Mouse (Mus musculus): ENCODE measurements at regions not wholly inside any gene's neighbourhood (a gene's known extent, or its start where the extent isn't known, plus 50 kb on each side); places are given as distances from the start of the nearest gene placed in this dataset.

- ATAC-seq (replicated peaks in 1 of 2; ENCODE audit: insufficient read depth in 1 of 2, low FRiP score in 2 of 2, low TSS enrichment in 1 of 2, low read depth in 1 of 2, poor library complexity in 2 of 2, severe bottlenecking in 2 of 2): no peak
Observed at GRCm38 (mm10) chr9:81726542-81726941, 92.9 kb upstream of the Htr1b start.

GRCm38 (mm10) chr9:81720103-81720502 is 86.5 kb upstream of the Htr1b start:
- no peak for ATAC-seq (replicated peaks in 1 of 2; ENCODE audit: insufficient read depth in 1 of 2, low FRiP score in 2 of 2, low TSS enrichment in 1 of 2, low read depth in 1 of 2, poor library complexity in 2 of 2, severe bottlenecking in 2 of 2)

- ATAC-seq (replicated peaks in 1 of 2; ENCODE audit: insufficient read depth in 1 of 2, low FRiP score in 2 of 2, low TSS enrichment in 1 of 2, low read depth in 1 of 2, poor library complexity in 2 of 2, severe bottlenecking in 2 of 2): peak; percentile 53 to 74
Observed at GRCm38 (mm10) chr9:81716980-81717868, 83.6 kb upstream of the Htr1b start.

GRCm38 (mm10) chr9:81691351-81691750 is 57.7 kb upstream of the Htr1b start:
- ATAC-seq (replicated peaks in 1 of 2; ENCODE audit: insufficient read depth in 1 of 2, low FRiP score in 2 of 2, low TSS enrichment in 1 of 2, low read depth in 1 of 2, poor library complexity in 2 of 2, severe bottlenecking in 2 of 2): peak; percentile 58 to 64; a peak in 3 of 4 replicates

GRCm38 (mm10) chr9:81689744-81690143 is 56.1 kb upstream of the Htr1b start:
- peak; percentile 32 to 51; a peak in 1 of 4 replicates for ATAC-seq (replicated peaks in 1 of 2; ENCODE audit: insufficient read depth in 1 of 2, low FRiP score in 2 of 2, low TSS enrichment in 1 of 2, low read depth in 1 of 2, poor library complexity in 2 of 2, severe bottlenecking in 2 of 2)

Measured in hematopoietic stem cell, adult 5-6 weeks (primary cell).